Mouse (Mus musculus): ENCODE measurements at regions not wholly inside any gene's neighbourhood (a gene's known extent, or its start where the extent isn't known, plus 50 kb on each side); places are given as distances from the start of the nearest gene placed in this dataset.

DNA sequence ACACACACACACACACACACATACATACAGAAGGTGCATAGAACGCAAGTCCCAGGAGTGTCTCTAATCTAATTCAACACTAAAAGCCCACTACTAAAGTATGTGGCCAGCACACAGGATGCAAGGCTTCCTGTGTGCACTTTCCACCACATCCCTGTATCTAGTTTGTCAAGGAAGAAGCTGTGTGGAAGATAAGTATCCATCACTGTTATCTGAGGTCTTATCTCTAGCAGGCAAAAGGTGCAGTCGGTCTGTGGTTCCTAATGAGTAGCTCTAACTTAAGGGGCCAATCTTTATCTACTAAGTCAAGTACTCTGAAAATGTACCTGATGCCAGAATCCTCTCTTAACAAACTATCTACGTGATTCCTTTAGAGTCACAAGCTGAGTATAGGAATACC is 295.8 kb upstream of the Pitrm1 start:
- TF ChIP-seq CTCF (IDR thresholded peaks at IDR 0.05; ENCODE audit: low read depth) (no peak), EP300 (optimal IDR thresholded peaks at IDR 0.05) (no peak)
